Mouse (Mus musculus) kidney, adult 2 months (tissue): ENCODE measurements around the gene Plcb1. TPM values are rescaled to one million over a fixed set of nuclear protein-coding genes. Genes with fewer than 3 reads are reported as not detected.
"Not testable (repeated sequence)": the region's sequence is repeated elsewhere in the genome, so short reads cannot be mapped to it uniquely, and the experiment has no call there.

ENCODE experiments used
- DNase-seq: peaks from one replicate; pipeline ENCODE4 v3.0.0; 2021
- H3K27ac ChIP-seq: fragments of 200-500 bp; 2 replicates; pipeline ENCODE4 v1.5.1; 2012; ENCODE audit warnings: low read depth, low read length, control low read depth, inconsistent platforms; ENCODE audit not compliant: insufficient read depth
- H3K27me3 ChIP-seq: fragments of 200-500 bp; replicated peaks from 2 replicates; pipeline ENCODE4 v1.6.1; 2012; ENCODE audit warnings: mild to moderate bottlenecking, moderate library complexity, low read length, inconsistent platforms; ENCODE audit not compliant: control insufficient read depth, insufficient read depth
- H3K36me3 ChIP-seq: fragments of 200-500 bp; 2 replicates; pipeline ENCODE4 v1.6.1; 2012; ENCODE audit warnings: mild to moderate bottlenecking, moderate library complexity, low read length, inconsistent platforms; ENCODE audit not compliant: control insufficient read depth, insufficient read depth
- H3K4me1 ChIP-seq: fragments of 200-500 bp; 2 replicates; pipeline ENCODE4 v1.6.1; 2011; ENCODE audit warnings: low read length; ENCODE audit not compliant: control insufficient read depth, insufficient read depth
- H3K4me3 ChIP-seq: fragments of 200-500 bp; 2 replicates; pipeline ENCODE4 v1.5.1; 2011; ENCODE audit warnings: mild to moderate bottlenecking, low read depth, low read length, control low read depth; ENCODE audit not compliant: insufficient read depth
- CTCF ChIP-seq: fragments of 200-500 bp; conservative IDR thresholded peaks from 2 replicates; pipeline ENCODE4 v1.5.1; 2011; ENCODE audit warnings: low read depth, mild to moderate bottlenecking, control low read depth, low read length, moderate library complexity, mixed read lengths; ENCODE audit not compliant: insufficient read depth, insufficient read length
- POLR2A ChIP-seq: fragments of 200-500 bp; IDR thresholded peaks from one replicate; pipeline ENCODE4 v1.6.1; 2011; ENCODE audit warnings: low read depth, low read length, control low read depth
- WGBS: fragments of 180-500 bp; shearing (Covaris S2); methylation state at CpG from one replicate; pipeline ENCODE4 v1.1.7; 2018; 5-methylcytosine and 5-hydroxymethylcytosine counted together
- polyA plus RNA-seq: library from polyadenylated mRNA; depleted of rRNA; stranded (reverse); fragments of >200 nt; gene quantifications from 2 replicates; pipeline ENCODE4 v1.2.3, GENCODE M21; 2012

Plcb1 gene
- polyA plus RNA-seq, 1 experiment, result 5.0 TPM

GRCm38 (mm10) chr2:135328756-135329155, 542.9 kb downstream of the Plcb1 start:
- TF ChIP-seq CTCF, result peak; percentile 70
- no peak for TF ChIP-seq POLR2A
- peak; percentile 38 for DNase-seq
- 0% methylated on average over 2 of the region's 2 CpGs for WGBS

DNA sequence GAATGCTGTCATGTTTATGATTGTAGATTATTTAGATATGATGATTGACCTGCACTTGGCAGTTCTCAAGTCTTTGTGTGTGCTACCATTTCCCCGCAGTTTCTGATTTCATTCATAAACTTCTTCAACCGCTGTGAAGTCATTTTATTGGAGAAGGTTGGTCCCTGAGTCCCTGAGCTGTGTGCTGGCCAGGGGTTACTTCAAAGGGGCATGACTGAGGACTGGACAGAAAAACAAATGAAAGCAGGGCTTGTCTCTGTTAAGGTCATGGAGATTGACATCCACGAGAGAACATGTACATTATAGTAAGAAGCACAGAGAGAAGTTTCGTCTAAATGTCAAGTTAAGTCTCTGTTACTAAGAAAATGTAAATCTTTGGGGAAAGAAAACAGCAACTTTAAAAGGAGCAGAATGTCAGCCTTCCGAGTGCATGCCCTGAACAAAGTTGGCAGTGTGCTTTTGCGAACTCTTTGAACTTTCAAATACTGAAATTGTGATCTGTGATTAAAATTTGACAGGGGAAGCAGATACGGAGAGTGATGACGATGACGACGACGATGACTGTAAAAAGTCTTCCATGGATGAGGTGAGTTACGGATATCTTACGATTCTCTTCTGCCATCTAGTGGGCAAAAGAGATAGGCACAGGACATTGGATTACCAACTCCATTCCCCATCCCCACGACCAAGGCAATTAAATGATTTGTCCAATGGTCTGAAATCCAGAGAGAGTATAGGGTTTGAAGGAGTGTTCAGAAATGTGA, 544.1 kb downstream of the Plcb1 start:
- WGBS, result 11% methylated on average over 14 of the region's 14 CpGs
- no peak overlapping the region for H3K27ac ChIP-seq
- no peak overlapping the region for H3K4me3 ChIP-seq
- peaks cover 1% of the 10 kb centered on the region; the same call in 1 of the 2 replicates for H3K36me3 ChIP-seq
- no peaks in the 10 kb centered on the region for H3K27me3 ChIP-seq
- DNase-seq, result peak; percentile 63
- TF ChIP-seq POLR2A, result no peak
- TF ChIP-seq CTCF, result peak; percentile 38
- H3K4me1 ChIP-seq, result peaks cover 4% of the 10 kb centered on the region; the same call in 1 of the 2 replicates

More at GRCm38 (mm10) chr2:135328756-135329155, 542.9 kb downstream of the Plcb1 start:
- Histone ChIP-seq H3K27me3 (no peaks in the 10 kb centered on the region), H3K4me1 (peaks cover 4% of the 10 kb centered on the region; the same call in 1 of the 2 replicates), H3K36me3 (peaks cover 1% of the 10 kb centered on the region; the same call in 1 of the 2 replicates), H3K4me3 (no peak overlapping the region), H3K27ac (no peak overlapping the region)

GRCm38 (mm10) chr2:135331868-135332267, 546.0 kb downstream of the Plcb1 start:
- 88% methylated on average over 1 of the region's 1 CpGs for WGBS
- Histone ChIP-seq H3K4me3 (no peak overlapping the region), H3K27ac (no peak overlapping the region), H3K4me1 (peaks cover 4% of the 10 kb centered on the region; the same call in 1 of the 2 replicates), H3K27me3 (no peaks in the 10 kb centered on the region), H3K36me3 (no peaks in the 10 kb centered on the region)
- no peak for DNase-seq
- no peak for TF ChIP-seq CTCF
- TF ChIP-seq POLR2A, result no peak

- H3K36me3 ChIP-seq, result no peaks in the 10 kb centered on the region
- no peak overlapping the region for H3K27ac ChIP-seq
- 39% methylated on average over 1 of the region's 1 CpGs for whole genome bisulfite sequencing
- TF ChIP-seq POLR2A (no peak), CTCF (no peak)
- H3K4me3 ChIP-seq, result no peak overlapping the region
- no peak for DNase-seq
- no peaks in the 10 kb centered on the region for H3K27me3 ChIP-seq
- H3K4me1 ChIP-seq, result no peaks in the 10 kb centered on the region
Measured at GRCm38 (mm10) chr2:135356311-135356710, 570.4 kb downstream of the Plcb1 start.

- 13% methylated on average over 1 of the region's 1 CpGs for WGBS
- no peak for TF ChIP-seq POLR2A
- TF ChIP-seq CTCF, result 0 out of 2 replicates have a peak, but pooled peaks have one; percentile 19
- no peak overlapping the region for H3K4me3 ChIP-seq
- H3K36me3 ChIP-seq, result no peaks in the 10 kb centered on the region
- no peak overlapping the region for H3K27ac ChIP-seq
- H3K27me3 ChIP-seq, result no peaks in the 10 kb centered on the region; the same call in 1 of the 2 replicates
- DNase-seq, result peak; percentile 39
- no peaks in the 10 kb centered on the region for H3K4me1 ChIP-seq
Measured at GRCm38 (mm10) chr2:135361798-135362197, 575.9 kb downstream of the Plcb1 start.

DNA sequence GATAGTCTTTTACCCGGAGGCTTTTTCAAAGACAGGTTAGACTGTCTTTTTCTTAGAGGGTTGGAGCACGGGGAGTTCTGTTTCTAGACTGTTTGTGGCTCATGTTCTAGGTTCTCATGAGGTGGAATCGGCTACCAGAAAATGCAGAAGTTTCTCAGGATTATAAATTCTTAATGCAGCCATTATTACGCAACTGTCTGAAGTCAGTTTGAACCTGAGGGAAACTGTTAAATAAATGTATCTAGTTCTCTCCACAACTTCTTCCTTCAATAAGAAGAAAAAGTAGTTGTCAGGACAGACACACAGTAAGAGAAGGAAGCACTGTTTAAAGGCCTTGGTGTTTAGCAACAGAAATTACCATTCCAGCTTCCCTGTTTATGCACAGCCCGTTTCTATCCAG, 577.1 kb downstream of the Plcb1 start:
- Histone ChIP-seq H3K27ac (no peak overlapping the region), H3K4me1 (no peaks in the 10 kb centered on the region), H3K36me3 (no peaks in the 10 kb centered on the region), H3K4me3 (no peak overlapping the region), H3K27me3 (no peaks in the 10 kb centered on the region; the same call in 1 of the 2 replicates)
- DNase-seq, result no peak
- TF ChIP-seq POLR2A (no peak), CTCF (no peak)
- 85% methylated on average over 5 of the region's 5 CpGs for whole genome bisulfite sequencing

- Histone ChIP-seq H3K4me3 (no peak overlapping the region), H3K4me1 (no peaks in the 10 kb centered on the region), H3K27me3 (no peaks in the 10 kb centered on the region), H3K36me3 (peaks cover 1% of the 10 kb centered on the region), H3K27ac (no peak overlapping the region)
- TF ChIP-seq POLR2A (no peak), CTCF (no peak)
- WGBS, result 55% methylated on average over 10 of the region's 10 CpGs
- no peak for DNase-seq
Measured at GRCm38 (mm10) chr2:135370259-135370835, 584.5 kb downstream of the Plcb1 start.

- not testable (repeated sequence) for DNase-seq
- WGBS, result 64% methylated on average over 7 of the region's 7 CpGs
Measured at GRCm38 (mm10) chr2:135380796-135381195, 594.9 kb downstream of the Plcb1 start.

More at GRCm38 (mm10) chr2:135380796-135381195, 594.9 kb downstream of the Plcb1 start:
- not testable (repeated sequence) for H3K4me1 ChIP-seq, H3K36me3 ChIP-seq, H3K4me3 ChIP-seq, H3K27me3 ChIP-seq, H3K27ac ChIP-seq
